Mouse (Mus musculus) adrenal gland, adult 10 weeks (tissue): ENCODE results near the gene Cplx2. TPM values are rescaled to one million over a fixed set of nuclear protein-coding genes. Genes with fewer than 3 reads are reported as not detected.

Source experiments
- polyA plus RNA-seq: library from polyadenylated mRNA; stranded (reverse); fragments of 350-450 nt; fragmentation: Illumina TruSeq; extraction: RNeasy Lipid Tissue Mini Kit (QIAGEN cat#74804); gene quantifications from one replicate; pipeline ENCODE4 v1.2.3, GENCODE M21; 2014; ENCODE audit warnings: low read depth, low replicate concordance

Gene Cplx2
- polyA plus RNA-seq: 35.2 TPM

GRCm38 (mm10) chr13:54371049-54371386 is at the start of gene Cplx2:
Gene Cplx2, plus strand, starts transcription at chr13:54371349.

Other genes with a start within 250 kb of the Cplx2 start
- gene Hrh2, start 179.2 kb upstream of the Cplx2 start, polyA plus RNA-seq: 0.41 TPM
- 10.6 TPM for gene Thoc3, start 97.5 kb downstream of the Cplx2 start, polyA plus RNA-seq
- 24.1 TPM for gene Simc1, start 132.4 kb downstream of the Cplx2 start, polyA plus RNA-seq
- 191 TPM for gene 4833439L19Rik, start 194.1 kb downstream of the Cplx2 start, polyA plus RNA-seq
- 12.9 TPM for gene Arl10, start 203.7 kb downstream of the Cplx2 start, polyA plus RNA-seq
- gene Nop16, start 218.7 kb downstream of the Cplx2 start, polyA plus RNA-seq: 22.6 TPM
- gene Higd2a, start 218.9 kb downstream of the Cplx2 start, polyA plus RNA-seq: 25.3 TPM
- gene Cltb, start 240.0 kb downstream of the Cplx2 start, polyA plus RNA-seq: 13.5 TPM